Mouse (Mus musculus) brain, embryonic 14.5 days (tissue): ENCODE results near the gene Gm49337.

Experiments
- CTCF ChIP-seq: fragments of 200-500 bp; IDR thresholded peaks from 2 replicates; pipeline ENCODE4 v1.5.1; 2012; ENCODE audit warnings: inconsistent platforms, mild to moderate bottlenecking, moderate library complexity, borderline replicate concordance; ENCODE audit not compliant: insufficient read depth, insufficient read length; ENCODE audit errors: extremely low read depth
- POLR2A ChIP-seq: fragments of 200-500 bp; IDR thresholded peaks from 2 replicates; pipeline ENCODE4 v1.6.1; 2012; ENCODE audit warnings: mild to moderate bottlenecking, inconsistent platforms, borderline replicate concordance; ENCODE audit not compliant: poor library complexity, insufficient read depth, insufficient read length, severe bottlenecking; ENCODE audit errors: extremely low read depth

DNA sequence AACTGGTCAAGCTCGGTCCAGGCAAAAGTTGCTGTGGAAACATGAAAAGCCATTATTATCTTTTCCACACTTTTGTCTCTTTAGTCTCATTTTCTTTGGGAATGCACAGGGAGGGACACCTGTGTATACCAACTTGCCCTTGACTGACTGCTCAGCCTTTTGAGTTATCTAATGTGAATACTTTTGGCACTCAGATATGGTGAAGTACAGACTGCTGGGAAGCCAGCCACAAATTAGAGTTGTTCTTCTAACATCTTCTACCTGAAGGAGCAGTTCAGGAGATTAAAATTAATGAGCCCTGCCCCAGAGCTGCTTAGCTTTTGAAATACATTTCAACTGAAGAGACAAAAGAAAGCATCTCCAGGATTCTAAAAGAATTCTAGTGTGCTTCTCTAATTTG is 45.9 kb downstream of the Gm49337 start:
- TF ChIP-seq CTCF (no peak), POLR2A (no peak)
